In the genomic region with DNA sequence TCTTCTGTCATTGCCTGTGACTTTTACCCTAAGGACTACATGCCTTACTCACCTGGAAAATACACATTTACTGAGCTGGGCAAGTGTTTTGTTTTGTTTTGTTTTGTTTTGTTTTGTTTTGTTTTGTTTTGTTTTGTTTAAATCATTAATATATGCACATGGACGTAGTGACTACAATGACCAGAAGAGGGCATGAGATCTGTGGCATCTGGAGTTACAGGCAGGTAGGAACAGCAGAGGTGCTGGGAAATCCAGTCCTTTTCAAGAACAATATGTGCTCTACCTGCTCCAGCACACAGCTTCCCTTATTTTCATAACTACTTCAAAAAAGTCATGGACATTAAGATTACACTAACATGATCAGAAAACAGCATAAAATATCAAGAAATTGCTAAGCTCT, we compare ENCODE assay signal across 15 mouse cellular contexts.
DNase-seq lines count a peak whose midpoint lies in the region; TF ChIP-seq lines count a peak whose summit lies in the region.
"Had no signal": no experiment of that assay in that cellular context is flagged by ENCODE, and none has a peak within 500 bp of the region (broad histone marks: within the 10 kb centered on the region; RNA-seq: fewer than 3 reads in every experiment).

No protein-coding gene starts in this region.

- DNase-seq in gastrocnemius, adult 2 months, result no peak
- no peak for DNase-seq in gastrocnemius, adult 18-20 months (ENCODE audit: low spot score)
- DNase-seq in left cerebral cortex, adult 2 months (ENCODE audit: extremely low spot score in 1 of 2, low spot score in 2 of 2), result no peak
- DNase-seq in left cerebral cortex, postnatal 25 days (ENCODE audit: low spot score in 2 of 2), result no peak
- DNase-seq in B cell, adult 2 months, result peak; percentile 7 to 24
- DNase-seq in brain, adult 2 months (ENCODE audit: low read depth, low spot score), result peak; percentile 19
- DNase-seq in frontal cortex, postnatal 14 days (ENCODE audit: low spot score in 2 of 2), result no peak
- DNase-seq in cerebellum, adult 8-10 months, result no peak
- DNase-seq: cerebellum, adult 9-10 months; gastrocnemius, postnatal 36 days; kidney, postnatal 14 days; midbrain, embryonic 14.5 days had no signal

- H3K4me3 ChIP-seq in gastrocnemius, adult 2 months, result no peak overlapping the region
- no peak overlapping the region for H3K4me3 ChIP-seq in left cerebral cortex, adult 2 months
- H3K4me3 ChIP-seq: limb, embryonic 10.5 days; lung, embryonic 15.5 days had no signal

- TF ChIP-seq CTCF in gastrocnemius, adult 2 months (IDR thresholded peaks at IDR 0.05), result peak; percentile 36
- TF ChIP-seq CTCF in left cerebral cortex, adult 2 months (IDR thresholded peaks at IDR 0.05), result peak; percentile 4

- intact Hi-C loops in gastrocnemius, adult 2 months (cut with DNase I), result no loop called here
- intact Hi-C loops in left cerebral cortex, adult 2 months (cut with DNase I), result loop anchor here (5.0 kb wide), 1 partner anchor 325 kb away; a partner anchor contains a TSS
- intact Hi-C loops in left cerebral cortex, postnatal 25 days (cut with DNase I), result no loop called here

- H3K27ac ChIP-seq in gastrocnemius, adult 2 months, result no peak overlapping the region
- H3K27ac ChIP-seq in left cerebral cortex, adult 2 months, result no peak overlapping the region
- H3K27ac ChIP-seq: hindbrain, embryonic 14.5 days; limb, embryonic 10.5 days; lung, embryonic 15.5 days had no signal

Comparison
In these comparisons a context has a peak if more than half of its experiments do, and no peak if none do; other contexts are left out.
1. DNase-seq: peak in B cell, adult 2 months (2 of 2) and brain, adult 2 months (single experiment); none in gastrocnemius, adult 2 months (single experiment), gastrocnemius, adult 18-20 months (single experiment), left cerebral cortex, adult 2 months (0 of 2), left cerebral cortex, postnatal 25 days (0 of 2), frontal cortex, postnatal 14 days (0 of 2) and cerebellum, adult 8-10 months (single experiment).